Mouse (Mus musculus) cortical plate, adult 2 months (tissue): ENCODE data around the gene Plekhh2. TPM values are rescaled to one million over a fixed set of nuclear protein-coding genes. Genes with fewer than 3 reads are reported as not detected.

Experiments used
- H3K27ac ChIP-seq: fragments of 200-500 bp; 2 replicates; pipeline ENCODE4 v1.5.1; 2012; ENCODE audit warnings: low read length, control low read depth, inconsistent platforms; ENCODE audit not compliant: insufficient read depth
- H3K4me1 ChIP-seq: fragments of 200-500 bp; 2 replicates; pipeline ENCODE4 v1.6.1; 2011; ENCODE audit warnings: low read length; ENCODE audit not compliant: control insufficient read depth, insufficient read depth
- H3K4me3 ChIP-seq: fragments of 200-500 bp; 2 replicates; pipeline ENCODE4 v1.5.1; 2011; ENCODE audit warnings: mild to moderate bottlenecking, low read length, control low read depth; ENCODE audit not compliant: insufficient read depth
- CTCF ChIP-seq: fragments of 200-500 bp; IDR thresholded peaks from 2 replicates; pipeline ENCODE4 v1.5.1; 2011; ENCODE audit warnings: mild to moderate bottlenecking, control low read depth, low read length; ENCODE audit not compliant: insufficient read depth; ENCODE audit errors: extremely low read depth
- POLR2A ChIP-seq: fragments of 200-500 bp; IDR thresholded peaks from 2 replicates; pipeline ENCODE4 v1.6.1; 2011; ENCODE audit warnings: mild to moderate bottlenecking, low read length, control low read depth; ENCODE audit not compliant: insufficient read depth; ENCODE audit errors: extremely low read depth
- polyA plus RNA-seq: library from polyadenylated mRNA; depleted of rRNA; stranded (reverse); fragments of >200 nt; gene quantifications from 2 replicates; pipeline ENCODE4 v1.2.3, GENCODE M21; 2012

Gene Plekhh2
- polyA plus RNA-seq, 1 experiment: 4.8 TPM

DNA sequence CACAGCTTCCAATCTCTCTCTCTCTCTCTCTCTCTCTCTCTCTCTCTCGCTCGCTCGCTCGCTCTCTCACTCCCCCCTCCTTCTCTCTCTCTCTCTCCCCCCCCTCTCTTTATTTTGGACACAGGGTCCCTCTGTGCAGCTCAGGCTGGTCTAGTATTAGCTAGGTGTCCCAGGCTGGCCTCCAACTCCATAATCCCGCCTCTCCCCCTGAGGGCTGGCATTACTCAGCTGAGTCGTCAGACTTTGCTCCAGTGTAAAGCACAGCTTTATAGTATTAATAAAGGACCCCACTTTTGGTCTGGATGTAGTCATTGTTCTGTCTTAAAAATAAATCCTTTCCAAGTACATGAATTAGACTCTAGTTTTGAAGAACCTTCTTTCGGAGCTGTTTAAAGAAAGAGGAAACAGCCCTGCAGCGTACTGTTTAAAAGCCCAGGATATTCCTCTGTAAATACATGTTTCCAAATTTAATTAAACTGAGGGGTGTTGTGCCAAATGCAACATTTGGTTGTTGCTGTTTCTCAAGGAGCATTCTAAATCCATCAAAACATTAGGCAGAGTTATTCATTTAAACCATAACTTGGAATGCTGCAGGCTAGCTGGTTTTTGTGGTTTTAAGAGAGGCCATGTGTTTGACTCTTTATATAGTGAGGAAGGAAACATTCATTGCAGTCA lies 70.2 kb downstream of the Plekhh2 start:
- H3K27ac ChIP-seq: no peak overlapping the region
- no peak for TF ChIP-seq CTCF
- TF ChIP-seq POLR2A: no peak
- no peak overlapping the region for H3K4me3 ChIP-seq
- peaks cover 3% of the 10 kb centered on the region; the same call in 1 of the 2 replicates for H3K4me1 ChIP-seq

DNA sequence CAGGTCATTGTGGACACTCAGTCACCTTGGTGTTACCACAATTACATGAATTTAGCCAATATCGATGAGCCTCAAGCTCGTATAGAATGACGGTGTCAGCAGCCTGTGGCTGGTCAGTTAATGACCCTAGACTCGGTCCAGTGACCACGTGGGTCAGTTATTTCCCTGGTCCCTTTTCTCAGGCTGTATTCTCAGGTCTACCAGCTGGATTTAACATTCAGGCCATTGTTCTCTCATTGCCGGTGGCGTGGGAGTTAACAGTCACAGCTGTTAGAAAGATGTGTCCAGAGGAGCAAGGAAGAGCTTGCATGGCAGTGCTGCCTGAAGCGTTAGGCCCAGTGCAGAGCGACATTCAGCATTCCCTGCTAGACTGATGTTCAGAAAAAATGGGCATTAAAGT lies 72.4 kb downstream of the Plekhh2 start:
- no peak overlapping the region for H3K27ac ChIP-seq
- H3K4me3 ChIP-seq: no peak overlapping the region
- TF ChIP-seq CTCF (no peak), POLR2A (no peak)
- H3K4me1 ChIP-seq: peaks cover 3% of the 10 kb centered on the region; the same call in 1 of the 2 replicates

DNA sequence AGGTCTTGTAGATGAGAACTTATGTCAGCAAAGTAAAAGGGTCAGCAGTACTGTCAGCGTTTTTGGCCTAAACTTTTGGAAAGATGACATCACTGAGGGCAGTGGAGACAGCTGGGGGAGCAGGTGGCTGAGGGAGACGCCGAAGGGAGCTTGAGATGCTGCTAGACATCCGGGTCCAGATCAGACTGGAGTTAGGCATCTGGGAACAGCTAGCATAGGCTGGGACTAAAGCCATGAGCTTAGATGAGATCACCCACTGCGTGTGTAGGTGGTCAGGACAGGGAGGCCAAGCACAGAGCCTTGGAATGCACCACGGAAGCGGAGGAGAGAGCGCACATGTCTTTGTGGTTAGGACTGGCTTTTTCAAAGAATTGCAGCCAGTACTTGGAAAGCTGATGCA lies 73.4 kb downstream of the Plekhh2 start:
- Histone ChIP-seq H3K4me1 (peaks cover 3% of the 10 kb centered on the region; the same call in 1 of the 2 replicates), H3K4me3 (no peak overlapping the region), H3K27ac (no peak overlapping the region)
- no peak for TF ChIP-seq POLR2A

DNA sequence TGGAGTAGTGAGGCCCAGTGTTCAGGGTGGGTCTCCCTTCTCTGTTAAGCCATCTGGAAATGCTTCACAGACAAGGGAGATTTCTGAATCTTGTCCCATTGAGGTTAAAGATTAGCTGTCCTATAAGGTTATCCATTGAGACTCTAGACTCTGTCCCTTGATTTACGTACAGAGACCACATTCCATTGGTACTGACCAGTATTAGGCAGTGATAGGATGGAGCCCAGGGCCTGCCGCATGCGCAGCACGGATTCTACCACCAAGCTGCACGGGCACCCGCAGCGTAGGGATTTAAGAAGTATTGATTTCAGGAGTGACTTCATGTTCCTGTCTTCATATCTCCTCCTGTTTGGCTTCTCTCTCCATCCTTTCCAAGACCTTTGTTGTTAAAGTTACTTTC lies 78.4 kb downstream of the Plekhh2 start:
- no peak overlapping the region for H3K4me3 ChIP-seq
- H3K27ac ChIP-seq: no peak overlapping the region
- no peaks in the 10 kb centered on the region for H3K4me1 ChIP-seq
- no peak for TF ChIP-seq CTCF
- no peak for TF ChIP-seq POLR2A

DNA sequence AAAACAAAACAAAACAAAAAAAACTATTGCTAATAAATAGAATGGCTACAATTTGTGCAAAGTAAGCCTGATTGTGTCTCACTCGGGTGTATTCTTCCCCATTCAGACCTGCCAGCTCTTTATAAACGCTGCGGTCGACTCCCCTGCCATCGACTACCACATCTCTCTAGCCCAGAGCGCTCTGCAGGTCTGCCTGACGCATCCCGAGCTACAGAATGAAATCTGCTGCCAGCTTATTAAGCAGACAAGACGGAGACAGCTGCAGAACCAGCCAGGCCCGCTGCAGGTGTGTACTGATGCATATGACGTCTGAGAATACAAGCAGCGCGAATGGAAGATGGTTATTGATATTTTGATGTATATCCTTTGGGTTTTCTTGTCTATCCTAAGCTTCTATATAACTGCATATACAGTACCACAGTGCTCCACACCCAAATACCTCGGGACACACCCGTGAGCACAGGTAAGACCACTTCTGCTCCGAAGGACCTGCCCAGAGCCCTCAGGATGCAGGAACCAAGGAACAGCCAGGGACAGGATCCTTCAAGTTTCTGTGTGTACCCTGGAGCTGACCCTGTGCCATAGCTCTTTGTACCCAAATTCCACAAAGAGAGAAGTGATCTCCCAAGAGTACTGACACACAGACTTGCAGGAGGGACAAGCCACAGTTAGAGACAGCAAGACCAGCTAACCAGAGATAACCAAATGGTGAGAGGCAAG lies 79.9 kb downstream of the Plekhh2 start:
- Histone ChIP-seq H3K27ac (no peak overlapping the region), H3K4me3 (no peak overlapping the region), H3K4me1 (peaks cover 2% of the 10 kb centered on the region; the same call in 1 of the 2 replicates)
- no peak for TF ChIP-seq POLR2A
- TF ChIP-seq CTCF: no peak

DNA sequence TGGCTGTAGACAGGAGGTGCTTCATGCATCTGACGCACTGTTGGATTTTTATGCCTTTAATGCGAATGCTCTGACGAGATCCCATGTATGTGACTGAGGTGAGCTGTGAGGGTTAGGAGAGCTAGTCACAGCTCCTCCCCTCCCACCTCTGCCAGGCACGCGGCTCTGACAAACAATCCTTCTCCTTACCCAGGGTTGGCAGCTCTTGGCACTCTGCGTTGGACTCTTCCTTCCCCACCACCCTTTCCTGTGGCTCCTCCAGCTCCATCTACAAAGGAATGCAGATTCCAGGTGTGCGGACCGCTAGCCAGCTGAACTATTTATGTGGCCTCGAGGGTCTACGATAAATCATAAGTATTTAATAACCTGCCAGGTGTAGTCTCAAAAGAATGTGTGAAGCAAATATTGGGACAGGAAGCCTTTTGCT lies 84.3 kb downstream of the Plekhh2 start:
- TF ChIP-seq POLR2A: no peak
- no peak for TF ChIP-seq CTCF
- H3K4me1 ChIP-seq: peaks cover 2% of the 10 kb centered on the region; the same call in 1 of the 2 replicates
- H3K27ac ChIP-seq: no peak overlapping the region
- H3K4me3 ChIP-seq: 0 out of 2 replicates have a peak overlapping the region, but pooled peaks have one; percentile 2

DNA sequence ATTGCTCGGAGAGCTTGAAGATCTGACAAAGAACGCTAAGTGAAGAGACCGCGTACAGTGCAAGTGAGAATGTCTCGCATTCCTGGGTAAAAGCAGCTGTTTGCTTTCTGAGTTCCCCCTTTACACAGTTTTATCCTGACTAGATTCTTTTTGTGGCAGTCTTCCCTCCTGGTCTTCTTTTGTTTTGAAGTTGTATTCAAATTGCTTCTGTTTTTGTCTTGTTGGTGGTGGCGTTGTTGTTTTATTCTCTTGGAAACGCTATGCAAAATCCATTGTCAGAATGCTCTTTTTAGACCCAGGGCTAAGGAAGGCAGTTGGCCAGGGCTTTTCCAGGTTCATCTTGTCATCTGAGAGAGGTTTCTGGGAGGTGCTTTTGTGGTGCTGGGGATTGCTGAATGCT lies 84.8 kb downstream of the Plekhh2 start:
- Histone ChIP-seq H3K4me1 (peaks cover 2% of the 10 kb centered on the region; the same call in 1 of the 2 replicates), H3K4me3 (no peak overlapping the region), H3K27ac (no peak overlapping the region)
- TF ChIP-seq POLR2A: no peak
- TF ChIP-seq CTCF: no peak

DNA sequence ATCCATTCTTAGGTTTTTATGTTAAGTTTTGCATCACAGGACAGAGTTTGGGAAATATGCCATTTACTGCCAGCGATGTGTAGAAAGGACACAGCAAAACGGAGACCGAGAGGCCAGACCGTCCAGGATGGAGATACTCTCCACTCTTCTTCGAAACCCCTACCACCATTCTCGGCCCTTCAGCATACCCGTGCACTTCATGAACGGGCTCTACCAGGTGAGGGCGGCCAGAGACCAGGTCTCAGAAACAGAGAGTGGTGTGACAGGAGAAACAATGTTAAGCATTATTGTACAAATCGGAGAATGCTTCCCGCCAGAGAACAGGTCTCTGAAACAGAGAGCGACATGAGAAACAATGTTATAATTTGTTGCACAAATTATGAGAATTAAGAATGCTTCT lies 86.2 kb downstream of the Plekhh2 start:
- TF ChIP-seq CTCF (no peak), POLR2A (no peak)
- H3K4me3 ChIP-seq: no peak overlapping the region
- no peak overlapping the region for H3K27ac ChIP-seq
- peaks cover 2% of the 10 kb centered on the region; the same call in 1 of the 2 replicates for H3K4me1 ChIP-seq

DNA sequence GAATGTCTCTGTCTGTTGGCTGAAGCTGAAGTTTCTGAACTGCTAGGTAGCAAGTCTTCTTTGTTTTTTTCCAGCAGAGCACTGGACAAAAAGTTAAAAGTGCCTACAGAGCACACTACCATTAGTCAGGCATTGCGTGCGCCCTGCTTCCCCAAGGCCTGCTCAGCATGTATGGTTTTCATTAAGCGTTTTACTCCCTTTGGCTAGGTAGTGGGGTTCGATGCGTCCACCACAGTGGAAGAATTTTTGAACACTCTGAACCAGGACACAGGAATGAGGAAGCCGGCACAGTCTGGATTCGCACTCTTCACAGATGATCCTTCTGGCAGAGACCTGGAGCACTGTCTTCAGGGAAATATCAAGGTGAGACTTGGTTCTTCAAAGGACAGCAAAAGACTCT lies 87.2 kb downstream of the Plekhh2 start:
- Histone ChIP-seq H3K4me1 (peaks cover 4% of the 10 kb centered on the region; the same call in 1 of the 2 replicates), H3K4me3 (no peak overlapping the region), H3K27ac (no peak overlapping the region)
- TF ChIP-seq CTCF (no peak), POLR2A (no peak)
